Mouse (Mus musculus): ENCODE measurements around the gene Pgbd5. TPM values are rescaled to one million over a fixed set of nuclear protein-coding genes. Genes with fewer than 3 reads are reported as not detected.
A peak's percentile ranks its signal among the peaks of the same experiment; 100 is the strongest.
"Not testable (repeated sequence)": the region's sequence is repeated elsewhere in the genome, so short reads cannot be mapped to it uniquely, and the experiment has no call there.

Gene Pgbd5
- polyA plus RNA-seq, 1 experiment: 0.22 TPM

DNA sequence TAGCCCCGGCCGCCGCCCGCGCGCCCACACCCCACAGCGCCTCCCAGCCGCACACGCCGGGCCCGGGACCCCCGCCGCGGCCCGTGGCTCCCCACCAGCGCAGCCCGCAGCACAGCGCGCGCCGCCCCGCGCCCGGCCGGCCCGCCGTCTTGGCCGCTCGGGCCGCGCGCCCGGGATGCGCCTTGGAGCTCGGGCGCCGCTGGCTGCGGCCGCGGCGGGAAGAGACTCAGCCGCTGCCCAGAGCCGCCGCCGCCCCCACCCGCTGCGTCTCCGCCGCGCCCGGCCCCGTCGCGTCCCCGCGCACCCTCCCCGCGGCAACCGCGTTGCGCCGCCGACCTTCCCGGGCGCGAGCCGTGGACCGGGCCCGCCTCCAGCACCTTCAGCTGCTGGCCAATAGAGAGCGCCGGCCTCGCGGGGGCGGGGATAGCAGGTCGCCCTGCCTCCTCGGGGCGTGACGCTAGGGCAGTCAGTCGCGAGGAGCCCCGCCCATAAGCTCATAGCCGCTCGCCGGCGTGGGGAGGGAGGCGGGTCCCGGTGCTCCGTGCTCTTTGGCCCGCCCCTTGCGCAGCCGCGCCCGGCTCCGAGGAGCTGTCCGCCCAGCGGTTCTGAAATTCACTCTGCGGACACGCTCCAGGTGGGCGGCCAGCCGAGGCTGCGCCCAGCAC is 5.2 kb downstream of the Pgbd5 start:
- Histone ChIP-seq H3K4me1 (replicated peaks; ENCODE audit: control insufficient read depth, insufficient read depth, low read length) (peaks cover 8% of the 10 kb centered on the region; the same call in 1 of the 2 replicates), H3K36me3 (ENCODE audit: control insufficient read depth, insufficient read depth, low read length) (no peaks in the 10 kb centered on the region), H3K4me3 (ENCODE audit: control insufficient read depth, insufficient read depth, low read length) (peak overlapping the region; percentile 15), H3K27me3 (ENCODE audit: control insufficient read depth, insufficient read depth, low read length) (peaks cover 13% of the 10 kb centered on the region), H3K27ac (ENCODE audit: control insufficient read depth, insufficient read depth, low read length) (no peak overlapping the region)
- TF ChIP-seq CTCF (IDR thresholded peaks at IDR 0.05; ENCODE audit: borderline replicate concordance, control insufficient read depth, extremely low read depth, insufficient read depth, low read length, poor library complexity) (peak; percentile 46; the same call in 1 of the 2 replicates), POLR2A (IDR thresholded peaks at IDR 0.05; ENCODE audit: control insufficient read depth, extremely low read depth, insufficient read depth, low read length, poor library complexity) (no peak)
- WGBS: 1% methylated on average over 93 of the region's 101 CpGs
- DNase-seq: peak; percentile 85

DNA sequence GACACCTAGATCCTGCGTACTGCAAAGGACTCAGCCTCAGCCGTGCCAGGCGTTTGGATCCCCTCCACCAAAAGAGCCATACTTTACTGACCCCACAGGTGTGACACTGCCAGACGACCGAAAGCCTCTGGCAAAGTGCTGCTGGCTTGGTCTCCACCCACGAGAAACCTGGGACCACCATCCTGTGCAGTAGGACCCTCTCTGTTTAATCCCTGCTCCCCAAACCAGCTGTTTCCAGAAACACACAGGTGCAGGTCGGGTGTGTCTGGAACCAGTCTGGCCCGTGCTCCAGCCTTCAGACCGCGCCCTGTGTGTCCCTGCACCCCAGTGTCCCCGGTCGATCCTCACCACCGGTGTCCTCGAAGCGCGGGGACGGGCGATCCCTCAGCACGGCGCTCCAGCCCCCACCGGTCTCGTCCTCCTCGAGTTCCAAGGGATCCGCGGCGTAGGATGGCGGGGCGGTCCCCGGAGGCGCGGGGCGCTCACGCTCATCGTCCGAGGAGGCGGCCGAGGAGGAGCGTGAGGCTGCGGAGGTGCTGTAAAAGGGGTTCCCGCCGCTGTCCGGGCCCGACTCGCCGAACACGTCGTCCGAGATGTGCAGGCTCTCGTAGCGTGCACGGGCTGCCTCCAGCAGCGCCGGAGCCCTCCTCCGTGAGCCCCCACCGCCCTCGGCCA is 5.9 kb downstream of the Pgbd5 start:
- H3K4me3 ChIP-seq (ENCODE audit: control insufficient read depth, insufficient read depth, low read length): peak overlapping the region; percentile 15
- H3K27me3 ChIP-seq (ENCODE audit: control insufficient read depth, insufficient read depth, low read length): peaks cover 13% of the 10 kb centered on the region
- peak; percentile 6 for DNase-seq
- no peak for TF ChIP-seq CTCF (IDR thresholded peaks at IDR 0.05; ENCODE audit: borderline replicate concordance, control insufficient read depth, extremely low read depth, insufficient read depth, low read length, poor library complexity)
- TF ChIP-seq POLR2A (IDR thresholded peaks at IDR 0.05; ENCODE audit: control insufficient read depth, extremely low read depth, insufficient read depth, low read length, poor library complexity): no peak
- H3K27ac ChIP-seq (ENCODE audit: control insufficient read depth, insufficient read depth, low read length): no peak overlapping the region
- peaks cover 8% of the 10 kb centered on the region; the same call in 1 of the 2 replicates for H3K4me1 ChIP-seq (replicated peaks; ENCODE audit: control insufficient read depth, insufficient read depth, low read length)
- WGBS: 4% methylated on average over 56 of the region's 56 CpGs
- H3K36me3 ChIP-seq (ENCODE audit: control insufficient read depth, insufficient read depth, low read length): no peaks in the 10 kb centered on the region

DNA sequence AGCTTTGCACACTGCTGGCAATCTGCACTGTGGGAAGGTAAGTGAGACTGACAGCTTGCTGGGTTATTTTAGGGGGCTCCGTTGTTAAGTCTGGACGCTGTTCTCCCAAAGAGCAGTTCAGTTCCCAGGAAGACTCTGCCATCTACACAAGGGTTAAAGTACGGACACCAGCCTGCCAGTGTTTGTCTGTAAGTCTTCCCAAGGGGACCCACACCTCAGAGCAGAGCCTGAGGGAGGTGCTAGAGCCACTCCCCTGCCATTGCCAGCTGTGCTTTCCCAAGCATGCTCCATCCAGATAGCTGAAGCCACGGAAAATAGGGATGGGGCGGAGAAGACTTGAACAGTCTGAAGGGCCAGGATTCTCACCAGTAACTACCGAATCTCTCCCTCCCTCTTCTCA is 8.6 kb downstream of the Pgbd5 start:
- H3K4me3 ChIP-seq (ENCODE audit: control insufficient read depth, insufficient read depth, low read length): no peak overlapping the region
- peaks cover 8% of the 10 kb centered on the region; the same call in 1 of the 2 replicates for H3K4me1 ChIP-seq (replicated peaks; ENCODE audit: control insufficient read depth, insufficient read depth, low read length)
- no peaks in the 10 kb centered on the region for H3K36me3 ChIP-seq (ENCODE audit: control insufficient read depth, insufficient read depth, low read length)
- 75% methylated on average over 6 of the region's 6 CpGs for WGBS
- H3K27ac ChIP-seq (ENCODE audit: control insufficient read depth, insufficient read depth, low read length): no peak overlapping the region
- DNase-seq: no peak
- peaks cover 13% of the 10 kb centered on the region for H3K27me3 ChIP-seq (ENCODE audit: control insufficient read depth, insufficient read depth, low read length)
- TF ChIP-seq CTCF (IDR thresholded peaks at IDR 0.05; ENCODE audit: borderline replicate concordance, control insufficient read depth, extremely low read depth, insufficient read depth, low read length, poor library complexity) (no peak), POLR2A (IDR thresholded peaks at IDR 0.05; ENCODE audit: control insufficient read depth, extremely low read depth, insufficient read depth, low read length, poor library complexity) (no peak)

DNA sequence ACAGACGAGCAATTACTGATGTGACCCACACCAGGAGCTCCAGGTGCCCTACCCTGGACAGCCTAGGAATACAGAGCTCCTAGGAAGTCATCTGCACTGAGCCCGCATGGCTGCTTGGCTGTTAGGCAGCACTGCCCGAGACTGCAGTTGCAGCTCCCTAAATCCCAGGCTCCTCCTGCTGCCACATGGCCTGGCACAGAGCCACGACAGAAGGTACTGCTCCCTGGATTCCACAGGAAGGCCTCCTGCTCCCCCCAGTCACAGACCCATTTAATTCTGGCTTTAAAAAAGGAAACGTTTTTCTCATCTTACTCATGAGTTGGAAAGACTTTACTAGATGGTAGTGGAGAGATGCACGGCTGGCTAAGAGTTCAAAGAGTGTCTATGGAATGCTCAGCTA is 10.0 kb downstream of the Pgbd5 start:
- Histone ChIP-seq H3K36me3 (ENCODE audit: control insufficient read depth, insufficient read depth, low read length) (no peaks in the 10 kb centered on the region), H3K4me3 (ENCODE audit: control insufficient read depth, insufficient read depth, low read length) (no peak overlapping the region), H3K4me1 (replicated peaks; ENCODE audit: control insufficient read depth, insufficient read depth, low read length) (peaks cover 8% of the 10 kb centered on the region; the same call in 1 of the 2 replicates), H3K27ac (ENCODE audit: control insufficient read depth, insufficient read depth, low read length) (no peak overlapping the region), H3K27me3 (ENCODE audit: control insufficient read depth, insufficient read depth, low read length) (peaks cover 13% of the 10 kb centered on the region)
- no peak for DNase-seq
- TF ChIP-seq CTCF (IDR thresholded peaks at IDR 0.05; ENCODE audit: borderline replicate concordance, control insufficient read depth, extremely low read depth, insufficient read depth, low read length, poor library complexity) (no peak), POLR2A (IDR thresholded peaks at IDR 0.05; ENCODE audit: control insufficient read depth, extremely low read depth, insufficient read depth, low read length, poor library complexity) (no peak)
- 62% methylated on average over 6 of the region's 6 CpGs for WGBS

DNA sequence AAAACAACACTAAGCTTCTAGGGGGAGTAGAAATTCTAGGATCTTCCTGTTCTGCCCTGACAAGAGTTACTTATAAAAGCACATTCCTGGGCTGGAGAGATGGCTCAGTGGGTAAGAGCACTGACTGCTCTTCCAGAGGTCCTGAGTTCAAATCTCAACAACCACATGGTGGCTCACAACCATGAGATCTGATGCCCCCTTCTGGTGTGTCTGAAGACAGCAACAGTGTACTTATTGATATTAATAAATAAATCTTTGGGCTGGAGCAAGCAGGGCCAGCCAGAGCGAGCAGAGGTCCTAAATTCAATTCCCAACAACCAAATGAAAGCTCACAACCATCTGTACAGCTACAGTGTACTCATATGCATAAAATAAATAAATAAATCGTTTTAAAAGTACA is 10.7 kb downstream of the Pgbd5 start:
- H3K27ac ChIP-seq (ENCODE audit: control insufficient read depth, insufficient read depth, low read length); H3K36me3 ChIP-seq (ENCODE audit: control insufficient read depth, insufficient read depth, low read length); H3K4me3 ChIP-seq (ENCODE audit: control insufficient read depth, insufficient read depth, low read length); H3K4me1 ChIP-seq (replicated peaks; ENCODE audit: control insufficient read depth, insufficient read depth, low read length); DNase-seq: not testable (repeated sequence)
- peaks cover 11% of the 10 kb centered on the region for H3K27me3 ChIP-seq (ENCODE audit: control insufficient read depth, insufficient read depth, low read length)
- WGBS: 55% methylated on average over 2 of the region's 2 CpGs

DNA sequence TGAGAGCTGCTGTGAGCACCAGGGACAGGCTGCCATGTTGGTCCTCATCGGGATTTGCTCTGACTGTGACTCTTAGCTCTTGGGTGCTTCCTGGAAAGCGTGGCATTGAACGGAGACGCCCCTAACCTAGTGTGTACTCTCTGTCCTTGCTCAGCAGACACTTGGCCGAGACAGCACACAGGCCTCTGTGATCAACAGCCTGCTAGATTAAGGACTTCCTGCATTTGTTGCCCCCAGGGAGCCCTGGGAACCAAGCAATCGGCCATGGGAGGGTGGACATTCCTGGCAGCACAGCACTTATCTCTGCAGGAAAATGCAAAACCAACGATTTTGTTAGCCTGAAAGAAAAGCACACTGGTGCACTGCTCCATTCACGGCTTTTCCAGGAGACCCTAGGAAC is 18.0 kb downstream of the Pgbd5 start:
- WGBS: 23% methylated on average over 8 of the region's 8 CpGs
- no peak overlapping the region for H3K27ac ChIP-seq (ENCODE audit: control insufficient read depth, insufficient read depth, low read length)
- no peak for DNase-seq
- no peak for TF ChIP-seq POLR2A (IDR thresholded peaks at IDR 0.05; ENCODE audit: control insufficient read depth, extremely low read depth, insufficient read depth, low read length, poor library complexity)
- TF ChIP-seq CTCF (IDR thresholded peaks at IDR 0.05; ENCODE audit: borderline replicate concordance, control insufficient read depth, extremely low read depth, insufficient read depth, low read length, poor library complexity): no peak
- no peaks in the 10 kb centered on the region for H3K27me3 ChIP-seq (ENCODE audit: control insufficient read depth, insufficient read depth, low read length)
- no peaks in the 10 kb centered on the region for H3K36me3 ChIP-seq (ENCODE audit: control insufficient read depth, insufficient read depth, low read length)
- no peak overlapping the region for H3K4me3 ChIP-seq (ENCODE audit: control insufficient read depth, insufficient read depth, low read length)
- H3K4me1 ChIP-seq (replicated peaks; ENCODE audit: control insufficient read depth, insufficient read depth, low read length): no peaks in the 10 kb centered on the region

All from thymus, adult 2 months (tissue).